Mouse (Mus musculus): ENCODE measurements at regions not wholly inside any gene's neighbourhood (a gene's known extent, or its start where the extent isn't known, plus 50 kb on each side); places are given as distances from the start of the nearest gene placed in this dataset.

DNA sequence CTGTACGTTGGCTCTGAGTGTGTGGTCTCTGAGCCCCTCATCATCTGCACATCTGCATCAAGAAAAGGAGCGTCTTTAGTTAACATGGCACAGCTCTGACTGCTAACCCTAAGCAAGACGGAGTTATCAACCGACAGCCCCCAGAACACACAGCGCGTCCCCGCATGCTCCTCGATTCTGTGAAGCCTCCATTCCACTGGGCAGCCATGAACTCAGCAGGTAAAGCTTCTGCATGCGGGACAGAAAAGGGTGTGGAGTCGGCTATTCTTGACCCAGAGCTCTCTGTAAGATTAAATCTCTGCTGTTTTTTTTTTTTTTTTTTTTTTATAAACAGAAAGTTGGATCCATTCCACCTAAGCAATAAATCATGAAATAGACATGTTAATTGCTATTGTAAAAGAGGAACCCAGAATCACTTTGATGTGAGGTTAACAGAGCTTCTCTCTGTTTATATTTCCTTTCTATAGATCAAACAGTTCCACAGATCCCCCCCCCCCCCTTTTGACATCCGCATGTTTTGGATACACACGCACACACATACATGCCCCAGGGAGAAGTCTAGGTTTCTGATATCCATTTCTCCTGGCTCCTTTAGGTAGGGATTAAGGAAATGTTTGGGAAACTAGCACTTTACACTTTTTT, 328.9 kb downstream of the Mex3b start:
- no peak for TF ChIP-seq POLR2A (IDR thresholded peaks at IDR 0.05; ENCODE audit: low read depth, low read length)
- TF ChIP-seq CTCF (IDR thresholded peaks at IDR 0.05; ENCODE audit: extremely low read depth, insufficient read depth, insufficient read length, insufficient replicate concordance), result no peak

All from spleen, adult 2 months (tissue).